11 mouse cellular contexts compared by ENCODE assay signal in the genomic region with DNA sequence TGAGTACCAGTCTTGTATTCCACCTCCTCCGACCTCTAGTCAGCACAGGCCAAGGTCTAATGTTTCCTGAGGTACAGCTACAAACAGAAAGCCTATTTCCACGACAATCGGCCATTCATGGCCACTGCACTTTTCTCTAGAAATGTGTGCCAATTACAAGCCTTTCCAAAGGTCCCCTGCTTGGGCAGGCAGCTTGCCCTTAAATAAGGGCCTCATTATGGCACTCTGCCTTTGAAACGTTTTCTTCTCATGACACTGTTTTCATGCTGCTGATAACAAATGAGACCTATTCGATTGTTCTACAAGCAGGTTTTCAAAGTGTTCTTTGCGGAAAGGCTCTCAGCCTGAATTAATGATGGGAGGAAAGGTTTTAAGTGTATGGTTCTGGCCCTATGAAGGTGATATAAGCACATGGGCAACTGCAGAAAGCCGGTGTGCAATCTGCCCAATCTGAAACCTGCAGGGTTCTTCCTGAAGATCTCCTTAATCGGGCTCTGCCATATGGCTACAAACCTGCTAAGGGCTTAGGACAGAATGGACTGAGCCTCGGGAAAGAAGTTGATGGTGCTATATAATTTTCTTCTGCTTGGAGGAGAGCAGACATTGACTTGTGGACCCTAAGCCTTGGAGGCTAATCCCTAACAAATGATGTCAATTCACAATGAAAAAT. TPM values are rescaled to one million over a fixed set of nuclear protein-coding genes. Genes with fewer than 3 reads are reported as not detected.
DNase-seq lines count a peak whose midpoint lies in the region; ATAC-seq lines count a peak whose summit lies in the region.
"Had no signal": no experiment of that assay in that cellular context is flagged by ENCODE, and none has a peak within 500 bp of the region (broad histone marks: within the 10 kb centered on the region; RNA-seq: fewer than 3 reads in every experiment).

No protein-coding gene starts in this region.

- intact Hi-C loops in heart, postnatal 14 days (cut with DNase I) = no loop called here

- H3K4me1 ChIP-seq in intestine, embryonic 15.5 days (replicated peaks) = peaks cover 17% of the 10 kb centered on the region
- peaks cover 20% of the 10 kb centered on the region for H3K4me1 ChIP-seq in intestine, embryonic 16.5 days (ENCODE audit: control insufficient read depth, insufficient read depth, low read length)
- H3K4me1 ChIP-seq in forebrain, embryonic 15.5 days = peaks cover 33% of the 10 kb centered on the region
- H3K4me1 ChIP-seq in midbrain, embryonic 16.5 days (ENCODE audit: control insufficient read depth, insufficient read depth, low read length) = peaks cover 29% of the 10 kb centered on the region

- WGBS in intestine, embryonic 15.5 days = 56% methylated on average over 9 of the region's 9 CpGs
- WGBS in intestine, embryonic 16.5 days = 60% methylated on average over 9 of the region's 9 CpGs
- WGBS in forebrain, embryonic 15.5 days = 7% methylated on average over 9 of the region's 9 CpGs
- WGBS in midbrain, embryonic 16.5 days = 30% methylated on average over 9 of the region's 9 CpGs

- H3K4me3 ChIP-seq in intestine, embryonic 15.5 days (replicated peaks) = no peak overlapping the region
- no peak overlapping the region for H3K4me3 ChIP-seq in intestine, embryonic 16.5 days (ENCODE audit: low read length)
- H3K4me3 ChIP-seq in forebrain, embryonic 15.5 days = no peak overlapping the region
- H3K4me3 ChIP-seq in midbrain, embryonic 16.5 days (ENCODE audit: low read depth, low read length) = no peak overlapping the region
- H3K4me3 ChIP-seq: heart, embryonic 12.5 days had no signal

- no peaks in the 10 kb centered on the region for H3K27me3 ChIP-seq in intestine, embryonic 15.5 days (replicated peaks)
- no peaks in the 10 kb centered on the region for H3K27me3 ChIP-seq in intestine, embryonic 16.5 days (replicated peaks; ENCODE audit: control insufficient read depth, insufficient read depth, low read length)
- H3K27me3 ChIP-seq in forebrain, embryonic 15.5 days = no peaks in the 10 kb centered on the region
- no peaks in the 10 kb centered on the region for H3K27me3 ChIP-seq in midbrain, embryonic 16.5 days (ENCODE audit: control insufficient read depth, insufficient read depth, low read depth, low read length)
- H3K27me3 ChIP-seq: heart, embryonic 12.5 days had no signal

- H3K4me2 ChIP-seq in intestine, embryonic 15.5 days (replicated peaks) = no peak overlapping the region
- H3K4me2 ChIP-seq in intestine, embryonic 16.5 days (ENCODE audit: low read depth, low read length) = no peak overlapping the region
- no peak overlapping the region for H3K4me2 ChIP-seq in forebrain, embryonic 15.5 days (replicated peaks)
- H3K4me2 ChIP-seq in midbrain, embryonic 16.5 days (ENCODE audit: low read length) = no peak overlapping the region
- H3K4me2 ChIP-seq: heart, embryonic 12.5 days had no signal

- H3K9me3 ChIP-seq in intestine, embryonic 15.5 days = no peaks in the 10 kb centered on the region
- no peaks in the 10 kb centered on the region for H3K9me3 ChIP-seq in intestine, embryonic 16.5 days (ENCODE audit: control insufficient read depth, low read length)
- H3K9me3 ChIP-seq in forebrain, embryonic 15.5 days = no peaks in the 10 kb centered on the region
- H3K9me3 ChIP-seq in midbrain, embryonic 16.5 days (replicated peaks; ENCODE audit: control insufficient read depth, low read length, poor library complexity, severe bottlenecking) = no peaks in the 10 kb centered on the region
- H3K9me3 ChIP-seq: heart, embryonic 12.5 days had no signal

- 0 out of 2 replicates have a peak overlapping the region, but pooled peaks have one; percentile 2 for H3K27ac ChIP-seq in intestine, embryonic 15.5 days
- H3K27ac ChIP-seq in intestine, embryonic 16.5 days (ENCODE audit: low read length) = no peak overlapping the region
- H3K27ac ChIP-seq in forebrain, embryonic 15.5 days (replicated peaks) = peak overlapping the region; percentile 13; the same call in 1 of the 2 replicates
- H3K27ac ChIP-seq in midbrain, embryonic 16.5 days (ENCODE audit: low read length) = 0 out of 2 replicates have a peak overlapping the region, but pooled peaks have one; percentile 20

- H3K9ac ChIP-seq in intestine, embryonic 15.5 days = no peak overlapping the region
- no peak overlapping the region for H3K9ac ChIP-seq in intestine, embryonic 16.5 days (ENCODE audit: low read depth, low read length)
- no peak overlapping the region for H3K9ac ChIP-seq in forebrain, embryonic 15.5 days (replicated peaks)
- no peak overlapping the region for H3K9ac ChIP-seq in midbrain, embryonic 16.5 days (ENCODE audit: low read depth, low read length)
- H3K9ac ChIP-seq: heart, embryonic 12.5 days had no signal

- no peak for ATAC-seq in intestine, embryonic 15.5 days
- ATAC-seq in intestine, embryonic 16.5 days = no peak
- peak; percentile 69 for ATAC-seq in forebrain, embryonic 15.5 days (replicated peaks)
- 0 out of 2 replicates have a peak, but pooled peaks have one; percentile 34 for ATAC-seq in midbrain, embryonic 16.5 days

- no peaks in the 10 kb centered on the region for H3K36me3 ChIP-seq in intestine, embryonic 15.5 days
- H3K36me3 ChIP-seq in intestine, embryonic 16.5 days (ENCODE audit: control insufficient read depth, insufficient read depth, low read length) = no peaks in the 10 kb centered on the region
- H3K36me3 ChIP-seq in forebrain, embryonic 15.5 days = no peaks in the 10 kb centered on the region
- no peaks in the 10 kb centered on the region for H3K36me3 ChIP-seq in midbrain, embryonic 16.5 days (ENCODE audit: control insufficient read depth, insufficient read depth, low read length)
- H3K36me3 ChIP-seq: heart, embryonic 12.5 days had no signal

- peak; percentile 81 to 89 for DNase-seq in cerebellum, adult 18-20 months
- DNase-seq in heart, postnatal 14 days = no peak
- no peak for DNase-seq in gastrocnemius, postnatal 4 days (ENCODE audit: low spot score in 2 of 2)
- no peak for DNase-seq in heart, adult 18-20 months
- DNase-seq: kidney, adult 8-10 months; lung, postnatal 4 days had no signal

RNA-seq across cellular contexts. Expression of gene Mtcl1, which starts 47.8 kb away (rescaled TPM):
- 5.0 and 5.5 TPM in 2 replicates for polyA plus RNA-seq in intestine, embryonic 15.5 days (2015; fragmentation: Nextera tagmentation; extraction: Ambion mirVana)
- 4.0 and 4.1 TPM in 2 replicates for polyA plus RNA-seq in intestine, embryonic 16.5 days (2015; fragmentation: Nextera tagmentation; extraction: Ambion mirVana)
- 33.5 and 35.5 TPM in 2 replicates for polyA plus RNA-seq in forebrain, embryonic 15.5 days (2015; fragmentation: Nextera tagmentation; extraction: Ambion mirVana)
- polyA plus RNA-seq in midbrain, embryonic 16.5 days (2015; fragmentation: Nextera tagmentation; extraction: Ambion mirVana) = 29.4 and 34.7 TPM in 2 replicates
- total RNA-seq in heart, postnatal 14 days (2021) = 1 to 10 TPM; 4.4 to 4.6 TPM
- total RNA-seq in gastrocnemius, postnatal 4 days (2021) = 10 to 100 TPM; 30.3 to 31.4 TPM
- total RNA-seq in heart, adult 18-20 months (2021) = 1 to 10 TPM; 4.3 to 4.9 TPM

Comparison
In these comparisons a context has a peak if more than half of its experiments do, and no peak if none do; other contexts are left out.
1. ATAC-seq: peak in forebrain, embryonic 15.5 days (single experiment) and midbrain, embryonic 16.5 days (single experiment); none in intestine, embryonic 15.5 days (single experiment) and intestine, embryonic 16.5 days (single experiment).
2. DNase-seq: peak in cerebellum, adult 18-20 months (2 of 2); none in heart, postnatal 14 days (0 of 2), gastrocnemius, postnatal 4 days (0 of 2) and heart, adult 18-20 months (0 of 2).